Mouse (Mus musculus) embryo, embryonic 10.5 days (tissue): ENCODE measurements around the gene Prim1.
A peak's percentile ranks its signal among the peaks of the same experiment; 100 is the strongest.
"Not testable (repeated sequence)": the region's sequence is repeated elsewhere in the genome, so short reads cannot be mapped to it uniquely, and the experiment has no call there.

Experiments
- DNase-seq: peaks from one replicate; pipeline ENCODE4 v3.0.0-alpha.2; 2015; ENCODE audit warnings: low spot score

The Prim1 gene

GRCm38 (mm10) chr10:128039167-128039566 is 24.2 kb downstream of the Prim1 start:
- DNase-seq, result no peak

GRCm38 (mm10) chr10:128039858-128040257 is 24.9 kb downstream of the Prim1 start:
- DNase-seq, result no peak

DNA sequence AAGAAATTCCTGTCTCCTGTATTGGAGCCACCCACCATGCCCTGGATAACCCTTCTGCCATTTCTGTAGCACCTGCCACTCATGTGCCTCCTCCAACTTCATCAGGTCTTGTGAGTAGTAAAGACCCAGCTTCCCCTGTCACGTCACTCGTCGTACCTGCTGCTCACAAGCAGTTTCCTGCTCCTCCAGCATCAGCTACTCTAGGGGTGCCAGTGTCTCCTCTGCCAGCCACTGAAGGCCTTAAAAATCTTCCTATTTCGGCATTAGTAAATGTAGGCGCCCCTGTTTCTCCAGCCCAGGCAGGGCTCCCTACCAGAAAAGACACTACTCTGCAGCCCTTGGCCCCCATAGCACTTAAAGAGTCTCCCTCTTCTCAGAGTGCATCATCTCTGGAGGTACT is 25.3 kb downstream of the Prim1 start:
- no peak for DNase-seq

DNA sequence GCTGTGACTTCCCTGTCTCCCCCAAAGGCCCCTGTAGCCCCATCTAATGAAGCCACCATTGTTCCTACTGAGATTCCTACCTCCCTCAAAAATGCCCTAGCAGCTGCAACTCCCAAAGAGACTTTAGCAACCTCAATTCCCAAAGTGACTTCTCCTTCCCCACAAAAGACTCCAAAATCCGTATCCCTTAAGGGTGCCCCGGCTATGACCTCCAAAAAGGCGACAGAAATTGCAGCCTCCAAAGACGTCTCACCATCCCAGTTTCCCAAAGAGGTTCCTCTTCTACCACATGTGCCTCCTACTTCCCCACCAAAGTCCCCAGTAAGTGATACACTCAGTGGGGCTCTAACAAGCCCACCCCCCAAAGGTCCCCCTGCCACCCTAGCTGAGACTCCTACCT is 26.7 kb downstream of the Prim1 start:
- no peak for DNase-seq

DNA sequence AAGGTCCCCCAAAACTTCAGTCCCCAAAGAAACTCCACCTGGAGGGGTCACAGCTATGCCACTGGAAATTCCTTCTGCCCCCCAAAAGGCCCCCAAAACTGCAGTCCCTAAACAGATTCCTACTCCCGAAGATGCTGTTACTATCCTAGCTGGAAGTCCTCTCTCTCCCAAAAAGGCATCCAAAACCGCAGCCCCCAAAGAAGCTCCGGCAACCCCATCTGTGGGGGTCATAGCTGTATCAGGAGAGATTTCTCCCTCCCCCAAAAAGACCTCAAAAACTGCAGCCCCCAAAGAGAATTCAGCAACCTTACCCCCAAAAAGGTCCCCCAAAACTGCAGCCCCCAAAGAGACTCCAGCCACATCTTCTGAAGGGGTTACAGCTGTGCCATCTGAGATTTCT is 27.5 kb downstream of the Prim1 start:
- no peak for DNase-seq

- DNase-seq, result no peak
Observed at GRCm38 (mm10) chr10:128043041-128043835, 28.3 kb downstream of the Prim1 start.

DNA sequence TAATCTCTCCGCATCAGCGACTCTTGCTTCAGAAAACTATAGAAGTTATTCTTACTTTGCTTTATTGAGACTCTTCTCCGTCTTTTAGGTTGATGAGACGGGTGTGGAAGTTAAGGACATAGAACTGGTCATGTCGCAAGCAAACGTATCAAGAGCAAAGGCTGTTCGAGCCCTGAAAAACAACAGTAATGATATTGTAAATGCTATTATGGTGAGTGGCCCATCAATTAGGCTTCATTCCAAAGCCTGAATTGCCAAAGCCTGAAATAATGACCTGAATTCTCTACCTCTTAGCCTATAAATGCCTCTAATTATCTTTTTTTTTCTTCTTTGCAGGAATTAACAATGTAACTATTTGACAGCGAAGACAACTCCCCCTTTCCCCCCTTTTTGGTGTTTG is 33.2 kb downstream of the Prim1 start:
- no peak for DNase-seq

DNA sequence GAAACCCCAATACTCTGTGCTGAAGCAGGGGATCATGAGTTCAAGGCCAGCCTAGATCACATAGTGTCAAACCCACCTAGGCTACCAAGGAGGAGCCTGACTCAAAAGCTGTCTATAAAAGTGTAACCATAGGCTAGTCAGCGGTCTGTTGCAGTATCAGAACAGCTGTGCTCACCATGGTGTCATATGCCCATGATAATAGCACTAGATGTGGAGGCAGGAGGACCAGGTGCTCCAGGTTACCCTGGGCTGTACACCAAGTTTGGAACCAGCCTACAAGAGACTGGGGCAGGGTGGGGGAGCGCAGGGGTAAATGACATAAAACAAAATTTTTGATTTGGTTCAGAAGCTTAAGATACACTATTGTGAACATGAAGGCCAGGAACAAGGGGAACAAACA is 34.8 kb downstream of the Prim1 start:
- no peak for DNase-seq

GRCm38 (mm10) chr10:128050355-128050754 is 35.4 kb downstream of the Prim1 start:
- DNase-seq, result no peak

- DNase-seq, result no peak
Observed at GRCm38 (mm10) chr10:128051589-128051988, 36.6 kb downstream of the Prim1 start.

DNA sequence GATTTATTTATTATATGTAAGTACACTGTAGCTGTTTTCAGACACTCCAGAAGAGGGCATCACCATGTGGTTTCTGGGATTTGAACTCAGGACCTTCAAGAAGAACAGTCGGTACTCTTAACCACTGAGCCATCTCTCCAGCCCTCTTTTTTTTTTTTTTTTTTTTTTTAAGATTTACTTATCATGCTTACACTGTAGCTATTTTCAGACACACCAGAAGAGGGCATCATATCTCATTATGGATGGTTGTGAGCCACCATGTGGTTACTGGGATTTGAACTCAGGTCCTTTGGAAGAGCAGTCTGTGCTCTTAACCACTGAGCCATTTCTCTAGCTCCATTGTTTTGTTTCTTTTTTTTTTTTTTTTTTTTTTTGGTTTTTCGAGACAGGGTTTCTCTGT is 37.2 kb downstream of the Prim1 start:
- DNase-seq, result not testable (repeated sequence)

DNA sequence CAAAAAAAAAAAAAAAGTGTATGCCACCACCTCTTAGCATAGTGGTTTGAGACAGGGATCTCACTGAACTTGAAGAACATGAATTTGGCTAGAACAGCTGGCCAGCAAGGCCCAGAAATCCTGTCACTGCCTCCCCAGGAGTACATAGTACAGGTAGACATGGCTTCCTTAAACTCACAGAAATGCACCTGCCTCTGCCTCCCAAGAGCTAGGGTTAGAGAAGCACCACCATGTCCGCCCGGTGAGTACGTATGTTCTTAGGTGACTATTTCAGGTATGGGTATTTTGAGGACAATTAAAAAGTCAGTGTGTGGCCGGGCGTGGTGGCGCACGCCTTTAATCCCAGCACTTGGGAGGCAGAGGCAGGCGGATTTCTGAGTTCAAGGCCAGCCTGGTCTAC is 38.0 kb downstream of the Prim1 start:
- DNase-seq, result no peak

DNA sequence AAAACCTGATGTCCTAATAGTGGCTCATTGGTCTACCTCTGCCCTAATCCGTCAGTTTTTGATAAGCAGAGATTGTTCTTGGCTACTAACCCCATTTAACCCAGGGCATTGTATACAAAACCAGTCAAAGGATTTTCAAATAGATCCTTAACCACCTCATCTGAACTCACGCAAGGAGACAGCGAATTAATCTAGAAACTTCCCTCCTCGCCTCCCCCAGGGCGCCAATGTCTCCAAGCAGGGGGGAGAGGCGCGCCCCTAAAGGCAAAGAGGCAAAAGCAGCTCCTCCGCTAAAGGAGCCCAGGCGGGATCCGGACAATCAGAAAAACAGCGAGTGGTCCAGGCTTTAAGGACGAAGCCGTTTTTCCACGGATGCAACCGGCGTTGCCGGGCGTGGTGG is 43.2 kb downstream of the Prim1 start:
- DNase-seq, result no peak

DNA sequence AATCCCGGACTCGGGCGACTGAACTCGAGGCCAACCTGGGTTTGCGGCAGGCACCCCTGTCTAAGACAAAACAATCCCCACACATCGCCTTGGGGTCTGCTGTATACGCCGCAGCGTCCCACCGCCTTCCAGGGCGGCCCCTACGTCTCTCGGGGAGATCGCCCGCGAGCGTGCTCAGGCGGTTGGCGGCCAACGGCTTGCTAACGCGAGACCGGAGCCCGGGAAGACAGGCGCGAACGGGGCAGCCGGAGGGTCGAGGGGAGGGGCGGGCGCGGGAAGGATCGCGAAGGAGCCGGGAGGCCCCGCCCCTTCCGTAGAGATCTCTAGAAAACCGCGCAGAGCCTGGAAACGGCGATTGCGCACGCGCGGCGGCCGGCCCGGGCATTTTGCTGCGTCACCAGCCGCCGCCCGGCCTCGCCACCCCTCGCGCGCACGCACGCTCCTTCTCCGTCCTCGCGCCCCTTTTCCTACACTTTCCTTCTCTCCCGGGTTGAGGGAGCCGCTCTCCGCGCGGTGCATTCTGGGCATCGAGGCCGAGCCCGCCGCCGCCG is 43.7 kb downstream of the Prim1 start, which contains the start of gene Ptges3:
TSS of gene Ptges3 (plus strand) at position 354 of the 551 bp plus-strand sequence.
- DNase-seq, result peak; percentile 99

DNA sequence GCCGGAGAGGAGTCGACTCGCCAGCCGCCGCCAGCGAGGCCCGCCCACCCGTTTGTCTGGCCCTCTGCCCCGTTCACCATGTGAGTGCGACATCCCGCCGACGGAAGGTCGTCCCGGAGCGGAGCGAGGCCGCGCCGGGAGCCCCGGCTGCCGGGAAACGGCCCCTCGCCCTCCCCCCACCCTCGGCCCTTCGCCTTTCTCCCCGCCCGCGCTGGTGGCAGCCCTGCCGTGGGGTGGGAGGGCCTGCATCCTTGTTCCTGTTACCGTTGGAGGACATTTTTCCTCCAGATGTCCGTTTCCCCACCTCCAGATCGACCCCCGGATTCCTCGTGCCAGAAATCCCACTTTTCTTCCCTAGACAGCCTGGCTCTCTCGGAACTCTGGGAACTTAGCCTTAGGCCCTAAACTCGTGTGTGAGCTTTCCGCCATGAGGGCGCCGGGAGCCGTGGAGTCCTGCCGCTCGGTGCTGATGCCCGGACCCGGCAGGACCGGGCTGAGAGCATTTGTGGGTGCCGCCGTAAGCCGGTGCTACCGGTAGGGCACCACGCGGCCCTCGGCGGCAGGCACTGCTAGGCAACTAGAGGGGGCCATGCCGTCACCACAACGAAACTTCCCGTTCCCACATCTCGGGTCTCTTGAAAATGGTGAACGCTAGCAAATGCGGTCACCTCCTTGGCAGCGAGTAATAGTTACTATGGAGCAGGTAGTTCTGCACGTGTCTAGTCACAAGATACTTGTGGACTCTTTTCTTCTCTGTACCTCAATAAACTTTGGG is 44.4 kb downstream of the Prim1 start:
- peak; percentile 71 for DNase-seq

DNA sequence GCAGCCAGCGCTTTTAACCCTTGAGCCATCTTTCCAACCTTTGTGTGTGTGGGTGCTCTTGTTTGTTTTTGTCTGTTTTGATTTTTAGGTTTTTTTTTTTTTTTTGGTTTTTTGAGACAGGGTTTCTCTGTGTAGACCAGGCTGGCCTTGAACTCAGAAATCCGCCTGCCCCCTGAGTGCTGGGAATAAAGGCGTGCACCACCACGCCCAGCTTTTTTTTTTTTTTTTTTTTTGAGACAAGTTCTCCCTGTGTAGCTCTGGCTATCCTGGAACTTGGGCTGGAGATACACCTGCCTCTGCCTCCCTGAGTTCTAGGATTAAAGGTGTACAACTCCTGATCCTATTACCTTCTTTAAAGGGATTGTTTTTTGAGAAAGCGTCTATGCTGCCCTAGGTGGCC is 46.1 kb downstream of the Prim1 start:
- no peak for DNase-seq

DNA sequence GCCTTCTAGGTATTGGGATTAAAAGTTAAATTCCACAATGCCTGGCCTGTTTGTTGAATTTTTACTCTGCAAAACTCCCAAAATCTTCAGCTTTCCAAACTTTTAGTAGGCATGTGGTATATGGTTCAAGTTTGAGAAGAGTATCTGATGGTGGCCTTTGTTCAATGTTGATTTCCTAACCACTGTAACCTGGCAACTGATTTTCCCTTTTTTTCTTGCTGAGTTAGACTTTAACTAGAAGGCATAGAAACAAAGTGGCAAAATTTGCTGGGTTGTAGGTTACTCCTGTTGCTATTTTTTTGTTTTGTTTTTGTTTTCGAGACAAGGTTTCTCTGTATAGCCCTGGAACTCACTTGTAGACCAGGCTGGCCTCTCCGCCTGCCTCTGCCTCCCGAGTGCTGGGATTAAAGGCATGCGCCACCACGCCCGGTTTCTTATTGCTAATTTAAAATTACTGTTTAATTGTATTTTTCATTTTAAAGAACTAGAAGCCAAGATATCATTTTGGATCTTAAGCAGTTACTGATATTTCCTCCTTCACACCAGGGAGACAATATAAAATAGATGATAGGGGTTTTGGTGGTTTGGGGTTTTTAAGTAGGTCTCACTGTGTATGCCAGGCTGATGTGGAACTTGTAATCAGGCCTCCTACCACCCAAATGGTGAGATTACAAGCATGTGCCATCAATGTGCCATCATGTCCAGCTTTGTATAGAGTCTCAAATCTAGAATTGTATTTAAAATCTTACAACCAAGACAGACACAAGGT is 47.4 kb downstream of the Prim1 start:
- DNase-seq, result no peak

DNA sequence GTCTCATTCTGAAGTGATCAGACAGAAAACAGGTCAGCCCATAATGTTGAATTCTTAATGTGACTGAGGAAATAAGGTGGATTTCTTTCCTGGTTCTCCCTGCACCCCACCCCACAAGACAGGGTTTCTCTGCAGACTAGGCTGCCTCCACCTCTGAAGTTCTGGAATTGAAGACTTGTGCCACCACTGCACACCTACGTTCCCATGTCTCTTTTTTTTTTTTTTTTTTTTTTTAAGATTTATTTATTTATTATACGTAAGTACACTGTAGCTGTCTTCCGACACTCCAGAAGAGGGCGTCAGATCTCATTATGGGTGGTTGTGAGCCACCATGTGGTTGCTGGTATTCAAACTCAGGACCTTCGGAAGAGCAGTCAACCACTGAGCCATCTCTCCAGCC is 51.1 kb downstream of the Prim1 start:
- DNase-seq, result no peak

- no peak for DNase-seq
Observed at GRCm38 (mm10) chr10:128069201-128069600, 54.2 kb downstream of the Prim1 start.

DNA sequence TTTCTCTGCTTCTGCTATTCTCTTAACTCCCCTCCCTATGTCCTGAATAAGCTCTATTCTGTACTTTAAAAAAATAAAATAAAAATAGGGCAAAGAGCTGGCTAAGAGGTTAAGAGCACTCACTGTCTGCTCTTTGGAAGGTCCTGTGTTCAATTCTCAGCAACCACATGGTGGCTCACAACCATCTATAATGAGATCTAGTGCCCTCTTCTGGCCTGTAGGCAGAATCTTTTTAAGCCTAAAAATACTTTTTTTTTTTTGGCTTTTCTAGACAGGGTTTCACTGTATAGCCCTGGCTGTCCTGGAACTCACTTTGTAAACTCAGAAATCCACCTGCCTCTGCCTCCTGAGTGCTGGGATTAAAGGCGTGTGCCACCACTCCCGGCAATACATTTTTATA is 55.5 kb downstream of the Prim1 start:
- DNase-seq, result not testable (repeated sequence)

GRCm38 (mm10) chr10:128078269-128078668 is 63.3 kb downstream of the Prim1 start:
- DNase-seq, result not testable (repeated sequence)
